Mouse (Mus musculus) embryonic facial prominence, embryonic 10.5 days (tissue): ENCODE results near the gene Sstr3. TPM values are rescaled to one million over a fixed set of nuclear protein-coding genes. Genes with fewer than 3 reads are reported as not detected.
A peak's percentile ranks its signal among the peaks of the same experiment; 100 is the strongest.

Experiments
- DNase-seq: peaks from one replicate; pipeline ENCODE4 v3.0.0-alpha.2; 2017; ENCODE audit warnings: low spot score
- H3K27ac ChIP-seq: fragments of 300-500 bp; sonication (generic); replicated peaks from 2 replicates; pipeline ENCODE4 v1.5.1; 2016; ENCODE audit warnings: mild to moderate bottlenecking
- H3K27me3 ChIP-seq: fragments of 300-500 bp; sonication (generic); replicated peaks from 2 replicates; pipeline ENCODE4 v1.6.1; 2016; ENCODE audit warnings: low read depth, mild to moderate bottlenecking; ENCODE audit not compliant: poor library complexity, severe bottlenecking
- H3K36me3 ChIP-seq: fragments of 300-500 bp; sonication (generic); replicated peaks from 2 replicates; pipeline ENCODE4 v1.6.1; 2016; ENCODE audit warnings: mild to moderate bottlenecking, moderate library complexity
- H3K4me1 ChIP-seq: fragments of 300-500 bp; sonication (generic); 2 replicates; pipeline ENCODE4 v1.6.1; 2016
- H3K4me3 ChIP-seq: fragments of 300-500 bp; sonication (generic); 2 replicates; pipeline ENCODE4 v1.5.1; 2016; ENCODE audit warnings: mild to moderate bottlenecking, moderate library complexity
- H3K9me3 ChIP-seq: fragments of 300-500 bp; sonication (generic); 2 replicates; pipeline ENCODE4 v1.6.1; 2016; ENCODE audit warnings: mild to moderate bottlenecking
- WGBS: fragments of 180-500 bp; shearing (Covaris S2); methylation state at CpG from one replicate; pipeline ENCODE4 v1.1.7; 2016; 5-methylcytosine and 5-hydroxymethylcytosine counted together
- polyA plus RNA-seq: library from polyadenylated mRNA; unstranded; fragments of >200 nt; fragmentation: Nextera tagmentation; extraction: Ambion mirVana; gene quantifications from 2 replicates; pipeline ENCODE4 v1.2.1, GENCODE M21; 2016

Sstr3 gene
- polyA plus RNA-seq, 1 experiment from 2014 or later = not detected

- Histone ChIP-seq H3K27me3 (no peaks in the 10 kb centered on the region; the same call in 1 of the 2 replicates), H3K36me3 (no peaks in the 10 kb centered on the region), H3K4me1 (peaks cover 27% of the 10 kb centered on the region), H3K27ac (no peak overlapping the region), H3K4me3 (peak overlapping the region; percentile 8; the same call in 1 of the 2 replicates), H3K9me3 (peaks cover 7% of the 10 kb centered on the region; the same call in 1 of the 2 replicates)
- 56% methylated on average over 25 of the region's 25 CpGs for WGBS
- DNase-seq = peak; percentile 20
Observed at GRCm38 (mm10) chr15:78554545-78555313, 10.2 kb upstream of the Sstr3 start.

DNA sequence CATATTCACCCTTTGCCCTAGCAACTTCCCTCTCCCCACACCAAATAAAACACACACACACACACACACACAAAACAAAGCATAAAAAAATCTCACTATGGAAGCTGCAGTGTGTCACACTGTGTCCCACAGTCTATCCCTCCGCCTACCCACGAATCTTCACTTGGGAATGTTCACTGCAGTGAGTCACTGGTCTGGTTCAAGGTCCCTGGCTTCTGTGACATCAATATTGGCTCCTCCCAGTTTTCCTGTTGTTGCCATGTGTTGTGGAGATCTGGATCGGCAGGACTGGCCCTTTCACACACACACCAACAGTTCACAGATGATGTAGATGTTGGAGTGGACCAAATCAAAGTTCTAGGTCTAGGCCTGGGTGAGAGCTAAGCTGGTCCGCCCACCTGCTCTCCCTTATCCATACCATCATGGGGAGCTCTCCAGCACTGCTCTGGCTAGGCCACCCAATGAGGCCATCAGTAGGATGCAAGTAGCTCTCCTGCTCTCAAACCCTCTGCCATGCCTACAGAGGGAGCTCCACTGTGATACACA lies 4.8 kb upstream of the Sstr3 start:
- WGBS = 81% methylated on average over 4 of the region's 4 CpGs
- Histone ChIP-seq H3K27ac (no peak overlapping the region), H3K9me3 (peaks cover 7% of the 10 kb centered on the region; the same call in 1 of the 2 replicates), H3K4me3 (no peak overlapping the region), H3K36me3 (no peaks in the 10 kb centered on the region), H3K27me3 (peaks cover 17% of the 10 kb centered on the region), H3K4me1 (peaks cover 29% of the 10 kb centered on the region)
- DNase-seq = no peak

DNA sequence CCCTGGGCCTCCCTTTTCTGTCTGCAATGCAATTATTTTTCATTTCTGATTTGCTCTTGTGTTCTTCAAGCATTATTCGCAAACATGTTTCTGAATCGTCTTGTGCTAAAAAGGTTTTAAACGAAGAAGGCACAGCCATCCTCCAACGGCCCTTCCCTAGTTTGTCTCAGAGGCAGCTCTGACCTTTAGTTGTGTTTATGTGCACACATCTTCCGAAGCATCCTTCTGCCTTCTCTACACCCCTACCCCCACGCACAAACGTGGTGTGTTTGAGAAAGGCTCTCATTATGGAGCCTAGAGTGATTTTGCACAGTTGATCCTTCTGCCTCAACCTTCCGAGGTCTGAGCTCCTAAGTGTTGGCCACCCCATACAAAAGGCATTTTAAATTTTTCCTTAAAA lies 4.2 kb upstream of the Sstr3 start:
- H3K4me3 ChIP-seq = no peak overlapping the region
- peaks cover 23% of the 10 kb centered on the region for H3K27me3 ChIP-seq
- H3K36me3 ChIP-seq = no peaks in the 10 kb centered on the region
- peaks cover 7% of the 10 kb centered on the region; the same call in 1 of the 2 replicates for H3K9me3 ChIP-seq
- 74% methylated on average over 8 of the region's 8 CpGs for WGBS
- H3K27ac ChIP-seq = no peak overlapping the region
- no peak for DNase-seq
- H3K4me1 ChIP-seq = peaks cover 31% of the 10 kb centered on the region

DNA sequence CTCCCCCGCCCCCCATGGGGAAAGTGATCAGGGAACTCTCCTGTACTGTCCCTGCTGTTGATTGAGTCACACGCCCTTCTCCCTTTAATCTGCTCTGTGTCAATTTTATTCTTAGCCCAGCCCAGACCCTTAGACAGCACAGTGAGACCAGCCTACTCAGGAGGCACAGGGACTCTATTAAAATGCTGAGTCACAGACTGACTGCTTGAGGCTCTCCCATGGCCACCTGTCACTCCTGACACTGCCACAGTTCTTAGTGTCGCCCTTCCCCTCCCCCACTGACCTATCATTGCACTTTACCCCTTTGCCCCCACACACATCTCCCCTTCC lies 3.8 kb upstream of the Sstr3 start:
- WGBS = 34% methylated on average over 3 of the region's 3 CpGs

GRCm38 (mm10) chr15:78547415-78548335 lies 3.2 kb upstream of the Sstr3 start:
- H3K4me3 ChIP-seq = no peak overlapping the region
- no peak overlapping the region; the same call in 1 of the 2 replicates for H3K27ac ChIP-seq
- H3K27me3 ChIP-seq = peaks cover 32% of the 10 kb centered on the region
- 49% methylated on average over 5 of the region's 5 CpGs for WGBS
- peaks cover 31% of the 10 kb centered on the region for H3K4me1 ChIP-seq
- H3K36me3 ChIP-seq = no peaks in the 10 kb centered on the region
- peaks cover 7% of the 10 kb centered on the region; the same call in 1 of the 2 replicates for H3K9me3 ChIP-seq
- DNase-seq = no peak

More for the DNA sequence above, 3.8 kb upstream of the Sstr3 start:
- H3K36me3 ChIP-seq = no peaks in the 10 kb centered on the region
- H3K27me3 ChIP-seq = peaks cover 27% of the 10 kb centered on the region
- H3K4me1 ChIP-seq = peaks cover 31% of the 10 kb centered on the region
- peaks cover 7% of the 10 kb centered on the region; the same call in 1 of the 2 replicates for H3K9me3 ChIP-seq
- no peak for DNase-seq
- no peak overlapping the region for H3K27ac ChIP-seq
- H3K4me3 ChIP-seq = no peak overlapping the region

- Histone ChIP-seq H3K36me3 (no peaks in the 10 kb centered on the region), H3K4me3 (no peak overlapping the region), H3K4me1 (peaks cover 31% of the 10 kb centered on the region), H3K9me3 (peaks cover 2% of the 10 kb centered on the region; the same call in 1 of the 2 replicates), H3K27me3 (peaks cover 37% of the 10 kb centered on the region), H3K27ac (no peak overlapping the region)
- 83% methylated on average over 4 of the region's 4 CpGs for WGBS
- DNase-seq = no peak
Observed at GRCm38 (mm10) chr15:78546060-78546459, 1.6 kb upstream of the Sstr3 start.

DNA sequence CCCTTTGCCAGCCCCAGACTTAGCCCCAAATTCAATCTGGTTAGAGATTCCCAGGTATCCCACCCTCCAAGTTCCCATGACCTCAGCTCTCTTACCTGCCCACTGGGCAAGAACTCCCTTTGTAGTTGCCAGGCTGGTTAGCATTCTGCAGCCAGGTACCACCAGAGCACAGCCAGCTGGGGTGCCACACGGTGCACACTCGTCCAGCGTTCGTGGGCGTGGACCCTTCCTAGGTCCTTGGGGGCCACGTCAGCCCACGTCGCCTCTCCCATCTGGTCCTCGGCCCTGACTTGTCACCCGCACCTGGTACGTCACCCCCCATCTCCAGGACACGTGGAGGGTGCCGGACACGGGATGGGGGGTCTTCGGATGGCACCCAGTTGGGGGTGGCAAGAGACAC lies 444 bp downstream of the Sstr3 start:
- Histone ChIP-seq H3K36me3 (no peaks in the 10 kb centered on the region), H3K4me1 (peaks cover 24% of the 10 kb centered on the region), H3K9me3 (no peaks in the 10 kb centered on the region), H3K27me3 (peaks cover 54% of the 10 kb centered on the region), H3K27ac (no peak overlapping the region), H3K4me3 (no peak overlapping the region)
- 83% methylated on average over 15 of the region's 15 CpGs for WGBS
- DNase-seq = no peak

DNA sequence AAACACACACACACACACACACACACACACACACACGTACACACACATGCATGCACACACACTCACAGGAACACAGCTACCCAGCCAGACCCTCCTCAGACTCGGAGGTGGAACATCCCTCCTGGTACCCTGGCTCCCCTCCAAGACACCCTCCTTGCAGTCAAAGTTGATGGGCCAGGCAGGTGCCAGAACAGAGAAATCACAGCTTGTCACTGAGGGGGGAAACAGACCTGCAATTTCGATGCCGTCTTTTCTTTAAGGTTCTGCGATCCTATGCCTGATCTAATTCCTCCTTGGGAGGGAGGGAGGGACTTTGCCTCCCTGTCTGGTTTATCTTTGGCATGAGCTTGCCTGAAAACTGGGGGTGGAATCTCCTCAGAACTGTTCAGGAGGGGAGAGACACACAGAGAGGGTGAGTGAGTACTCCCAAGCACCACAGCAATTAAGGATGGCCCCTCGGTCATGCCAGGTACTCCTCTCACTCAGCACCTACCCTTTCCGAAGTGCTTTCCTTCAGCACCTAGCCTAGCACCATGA lies 1.6 kb downstream of the Sstr3 start:
- H3K27me3 ChIP-seq = peaks cover 62% of the 10 kb centered on the region
- peaks cover 14% of the 10 kb centered on the region for H3K4me1 ChIP-seq
- H3K27ac ChIP-seq = no peak overlapping the region
- no peaks in the 10 kb centered on the region for H3K36me3 ChIP-seq
- H3K4me3 ChIP-seq = no peak overlapping the region
- no peak for DNase-seq
- WGBS = 81% methylated on average over 7 of the region's 7 CpGs
- H3K9me3 ChIP-seq = no peaks in the 10 kb centered on the region

DNA sequence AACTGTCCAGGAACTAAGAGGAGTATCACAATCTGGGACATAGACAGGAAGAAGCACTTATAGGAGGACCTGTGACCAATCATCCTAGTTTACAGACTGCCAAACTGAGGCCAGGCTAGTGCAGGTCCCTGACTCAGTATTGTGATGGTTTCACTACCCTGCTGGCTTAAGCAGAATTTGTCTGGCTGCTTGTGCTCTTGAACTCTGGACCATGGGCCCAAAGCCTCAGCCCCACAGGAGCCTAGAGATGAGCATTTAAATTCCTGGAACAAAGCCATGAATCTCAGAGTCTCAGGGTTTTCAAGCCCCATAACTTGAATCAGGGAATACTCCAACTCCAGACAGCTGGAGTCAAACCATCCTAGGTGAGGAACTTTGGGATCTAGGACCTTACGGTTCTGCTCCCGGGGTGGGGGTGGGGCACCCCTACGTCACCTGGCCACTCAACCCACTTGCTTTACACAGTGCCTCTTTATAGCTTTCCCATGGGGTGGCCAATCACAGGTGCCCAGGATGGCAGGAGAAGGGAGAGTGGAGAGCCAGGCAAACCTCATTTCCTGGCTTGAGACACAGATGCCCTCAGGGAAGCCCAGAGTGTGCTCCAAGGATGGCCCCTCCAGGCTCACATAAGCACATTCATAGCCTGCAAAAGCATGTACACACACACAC lies 2.3 kb downstream of the Sstr3 start:
- Histone ChIP-seq H3K27me3 (peaks cover 63% of the 10 kb centered on the region), H3K36me3 (no peaks in the 10 kb centered on the region), H3K27ac (no peak overlapping the region), H3K9me3 (no peaks in the 10 kb centered on the region), H3K4me1 (peaks cover 10% of the 10 kb centered on the region), H3K4me3 (no peak overlapping the region)
- no peak for DNase-seq
- 83% methylated on average over 3 of the region's 3 CpGs for WGBS

DNA sequence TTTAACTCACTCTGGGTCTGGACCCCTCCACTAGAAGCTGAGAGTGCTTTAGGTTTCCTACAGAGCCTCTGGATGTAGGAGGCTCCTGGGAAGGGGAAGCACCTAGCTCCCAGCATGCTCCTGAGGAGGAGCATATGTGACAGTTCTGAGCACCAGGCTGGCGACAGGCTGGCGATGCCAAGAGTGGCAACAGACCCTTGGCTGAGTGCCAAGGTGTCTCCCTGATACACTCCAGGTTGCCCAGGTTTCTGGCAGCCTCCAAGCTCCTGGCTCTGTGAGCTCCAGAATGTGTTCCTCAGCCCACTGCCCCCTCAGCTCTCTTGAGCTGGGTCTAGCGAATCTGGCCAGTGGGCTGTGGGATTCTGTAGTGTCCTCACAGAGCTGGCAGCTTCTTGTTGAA lies 2.9 kb downstream of the Sstr3 start:
- Histone ChIP-seq H3K27ac (no peak overlapping the region), H3K27me3 (peaks cover 63% of the 10 kb centered on the region), H3K4me3 (no peak overlapping the region), H3K4me1 (peaks cover 10% of the 10 kb centered on the region), H3K36me3 (no peaks in the 10 kb centered on the region), H3K9me3 (no peaks in the 10 kb centered on the region)
- 76% methylated on average over 3 of the region's 3 CpGs for WGBS
- no peak for DNase-seq

GRCm38 (mm10) chr15:78541036-78541435 lies 3.4 kb downstream of the Sstr3 start:
- Histone ChIP-seq H3K4me1 (peaks cover 11% of the 10 kb centered on the region), H3K9me3 (no peaks in the 10 kb centered on the region), H3K4me3 (no peak overlapping the region), H3K27me3 (peaks cover 63% of the 10 kb centered on the region), H3K36me3 (no peaks in the 10 kb centered on the region), H3K27ac (no peak overlapping the region)
- WGBS = 84% methylated on average over 3 of the region's 3 CpGs
- DNase-seq = no peak
